Mouse (Mus musculus) hindbrain, embryonic 12.5 days (tissue): ENCODE measurements at regions not wholly inside any gene's neighbourhood (a gene's known extent, or its start where the extent isn't known, plus 50 kb on each side); places are given as distances from the start of the nearest gene placed in this dataset.

Source experiments
- ATAC-seq: fragments of 200-750 bp; cut with Nextera tagmentation; 2 replicates; pipeline ENCODE4 v1.8.0; 2017; ENCODE audit warnings: moderate TSS enrichment; ENCODE audit not compliant: low FRiP score
- H3K27ac ChIP-seq: fragments of 300-500 bp; sonication (generic); 2 replicates; pipeline ENCODE4 v1.5.1; 2016; ENCODE audit warnings: mild to moderate bottlenecking
- H3K27me3 ChIP-seq: fragments of 300-500 bp; sonication (generic); 2 replicates; pipeline ENCODE4 v1.6.1; 2016; ENCODE audit warnings: mild to moderate bottlenecking
- H3K36me3 ChIP-seq: fragments of 300-500 bp; sonication (generic); 2 replicates; pipeline ENCODE4 v1.6.1; 2016; ENCODE audit warnings: mild to moderate bottlenecking
- H3K4me1 ChIP-seq: fragments of 300-500 bp; sonication (generic); 2 replicates; pipeline ENCODE4 v1.6.1; 2016
- H3K4me2 ChIP-seq: fragments of 300-500 bp; sonication (generic); replicated peaks from 2 replicates; pipeline ENCODE4 v1.6.1; 2016; ENCODE audit warnings: mild to moderate bottlenecking
- H3K4me3 ChIP-seq: fragments of 300-500 bp; sonication (generic); 2 replicates; pipeline ENCODE4 v1.5.1; 2016; ENCODE audit warnings: mild to moderate bottlenecking
- H3K9ac ChIP-seq: fragments of 300-500 bp; sonication (generic); 2 replicates; pipeline ENCODE4 v1.6.1; 2016; ENCODE audit warnings: mild to moderate bottlenecking, moderate library complexity
- H3K9me3 ChIP-seq: fragments of 300-500 bp; sonication (generic); replicated peaks from 2 replicates; pipeline ENCODE4 v1.6.1; 2016; ENCODE audit warnings: mild to moderate bottlenecking
- WGBS: fragments of 180-500 bp; shearing (Covaris S2); methylation state at CpG from one replicate; pipeline ENCODE4 v1.1.7; 2016; 5-methylcytosine and 5-hydroxymethylcytosine counted together

DNA sequence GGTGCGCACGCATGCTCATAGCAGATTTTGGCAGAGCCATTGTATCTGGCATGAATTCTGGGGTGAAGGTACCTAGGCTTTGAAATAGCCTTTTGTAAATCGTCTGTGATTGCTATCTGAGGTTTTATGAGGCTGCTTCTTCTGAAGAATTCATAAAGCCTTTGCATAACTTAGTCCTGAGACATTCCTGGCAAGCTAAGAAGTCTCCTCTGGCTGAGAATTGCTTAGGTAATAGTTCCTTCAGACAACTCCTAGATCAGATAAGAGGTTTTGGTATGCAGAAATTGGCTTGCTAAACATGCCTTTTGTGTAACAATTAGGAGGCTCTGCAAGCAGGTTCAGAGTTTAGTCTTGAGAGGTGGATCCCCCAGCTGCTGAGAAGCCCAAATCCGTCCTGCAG is 82.7 kb downstream of the Pmp22 start:
- Histone ChIP-seq H3K9me3 (no peaks in the 10 kb centered on the region), H3K36me3 (no peaks in the 10 kb centered on the region), H3K4me1 (no peaks in the 10 kb centered on the region), H3K27ac (no peak overlapping the region), H3K4me3 (no peak overlapping the region), H3K9ac (no peak overlapping the region), H3K27me3 (no peaks in the 10 kb centered on the region), H3K4me2 (no peak overlapping the region)
- ATAC-seq: no peak
- WGBS: 81% methylated on average over 4 of the region's 4 CpGs

- H3K4me1 ChIP-seq: no peaks in the 10 kb centered on the region
- ATAC-seq: 0 out of 2 replicates have a peak, but pooled peaks have one; percentile 43
- H3K4me3 ChIP-seq: no peak overlapping the region
- H3K9me3 ChIP-seq: no peaks in the 10 kb centered on the region
- H3K27me3 ChIP-seq: peaks cover 3% of the 10 kb centered on the region; the same call in 1 of the 2 replicates
- H3K9ac ChIP-seq: no peak overlapping the region
- no peaks in the 10 kb centered on the region for H3K36me3 ChIP-seq
- no peak overlapping the region for H3K4me2 ChIP-seq
- 12% methylated on average over 6 of the region's 6 CpGs for WGBS
- no peak overlapping the region for H3K27ac ChIP-seq
Measured at GRCm38 (mm10) chr11:63213043-63213442, 84.3 kb downstream of the Pmp22 start.

DNA sequence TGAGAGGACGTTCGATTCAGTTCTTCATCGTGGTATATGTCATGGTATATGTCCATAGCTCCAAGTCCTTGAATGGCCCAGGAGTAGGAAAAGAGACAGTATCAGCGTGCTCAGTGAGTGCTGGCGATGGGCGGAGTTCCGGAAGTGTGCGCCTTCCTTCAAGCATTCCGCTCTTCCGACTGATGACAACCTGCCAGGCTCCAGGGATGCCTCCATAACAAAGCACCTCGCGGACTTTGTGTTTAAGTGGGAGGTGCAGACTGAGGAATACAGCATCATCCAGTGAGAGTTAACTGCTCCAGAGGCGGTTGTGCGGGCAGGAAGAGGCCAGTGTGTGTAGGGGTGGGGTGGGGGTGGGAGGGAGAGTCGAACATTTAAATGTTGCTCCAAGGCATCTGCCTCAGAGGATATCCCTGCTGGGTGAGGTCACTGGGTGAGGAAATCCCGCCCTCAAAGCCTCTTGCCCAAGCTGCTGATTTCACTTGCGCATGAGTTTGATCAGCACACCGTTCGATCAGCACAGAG is 85.2 kb downstream of the Pmp22 start:
- no peaks in the 10 kb centered on the region for H3K36me3 ChIP-seq
- no peak overlapping the region for H3K4me3 ChIP-seq
- H3K27ac ChIP-seq: no peak overlapping the region
- ATAC-seq: no peak
- H3K27me3 ChIP-seq: peaks cover 3% of the 10 kb centered on the region; the same call in 1 of the 2 replicates
- H3K9ac ChIP-seq: no peak overlapping the region
- WGBS: 54% methylated on average over 19 of the region's 19 CpGs
- H3K9me3 ChIP-seq: no peaks in the 10 kb centered on the region
- peak overlapping the region; percentile 20; the same call in 1 of the 2 replicates for H3K4me2 ChIP-seq
- H3K4me1 ChIP-seq: no peaks in the 10 kb centered on the region

DNA sequence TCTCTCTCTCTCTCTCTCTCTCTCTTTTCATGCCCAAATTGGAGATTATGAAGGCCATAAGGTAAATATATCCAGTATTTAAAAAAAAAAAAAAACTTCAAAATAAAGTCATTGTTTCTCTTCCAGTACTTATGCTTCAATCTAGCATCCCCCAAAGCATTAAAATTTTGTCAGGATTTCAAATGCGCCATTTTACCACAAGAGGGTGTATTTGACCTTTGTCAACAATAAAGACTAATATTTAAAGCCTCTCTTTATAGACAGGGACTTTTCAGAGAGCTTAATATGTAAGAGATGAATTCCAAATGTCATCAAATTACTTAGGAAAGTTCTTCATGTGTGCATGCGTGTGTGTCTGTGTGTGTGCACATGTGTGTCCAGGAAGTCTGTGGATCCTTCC is 87.2 kb downstream of the Pmp22 start:
- ATAC-seq: no peak
- Histone ChIP-seq H3K27ac (no peak overlapping the region), H3K36me3 (no peaks in the 10 kb centered on the region), H3K4me1 (no peaks in the 10 kb centered on the region), H3K27me3 (peaks cover 3% of the 10 kb centered on the region; the same call in 1 of the 2 replicates), H3K9ac (no peak overlapping the region), H3K9me3 (no peaks in the 10 kb centered on the region), H3K4me2 (no peak overlapping the region), H3K4me3 (no peak overlapping the region)
- WGBS: 86% methylated on average over 2 of the region's 2 CpGs

- Histone ChIP-seq H3K27ac (no peak overlapping the region), H3K4me3 (no peak overlapping the region), H3K27me3 (peaks cover 3% of the 10 kb centered on the region; the same call in 1 of the 2 replicates), H3K9ac (no peak overlapping the region), H3K4me2 (no peak overlapping the region), H3K4me1 (no peaks in the 10 kb centered on the region), H3K36me3 (no peaks in the 10 kb centered on the region), H3K9me3 (no peaks in the 10 kb centered on the region)
- no peak for ATAC-seq
- 59% methylated on average over 3 of the region's 3 CpGs for WGBS
Measured at GRCm38 (mm10) chr11:63217049-63217448, 88.3 kb downstream of the Pmp22 start.

DNA sequence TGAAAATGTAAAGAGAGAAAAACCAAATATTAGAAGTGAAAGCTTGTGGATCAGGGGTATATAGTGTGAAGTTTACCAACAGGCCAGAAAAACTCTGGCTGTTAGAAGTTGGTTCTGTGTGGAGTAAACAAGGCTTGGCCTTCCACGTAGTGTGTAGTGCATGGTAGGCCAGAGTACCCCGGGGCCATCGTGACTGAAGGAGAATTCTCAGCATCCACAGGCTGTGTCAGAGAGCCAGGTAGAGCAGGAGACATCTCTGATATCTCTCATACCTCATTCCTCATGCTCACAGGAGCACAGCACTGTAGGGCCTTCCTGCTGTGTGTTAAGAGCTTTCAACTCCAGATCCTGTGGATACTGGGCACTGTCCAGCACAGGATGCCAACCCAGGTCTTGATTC is 97.7 kb downstream of the Pmp22 start:
- H3K27ac ChIP-seq: no peak overlapping the region
- 95% methylated on average over 3 of the region's 3 CpGs for WGBS
- ATAC-seq: no peak
- H3K27me3 ChIP-seq: no peaks in the 10 kb centered on the region; the same call in 1 of the 2 replicates
- H3K4me1 ChIP-seq: no peaks in the 10 kb centered on the region
- H3K36me3 ChIP-seq: no peaks in the 10 kb centered on the region
- H3K9me3 ChIP-seq: no peaks in the 10 kb centered on the region
- no peak overlapping the region for H3K4me2 ChIP-seq
- no peak overlapping the region for H3K4me3 ChIP-seq
- no peak overlapping the region for H3K9ac ChIP-seq

DNA sequence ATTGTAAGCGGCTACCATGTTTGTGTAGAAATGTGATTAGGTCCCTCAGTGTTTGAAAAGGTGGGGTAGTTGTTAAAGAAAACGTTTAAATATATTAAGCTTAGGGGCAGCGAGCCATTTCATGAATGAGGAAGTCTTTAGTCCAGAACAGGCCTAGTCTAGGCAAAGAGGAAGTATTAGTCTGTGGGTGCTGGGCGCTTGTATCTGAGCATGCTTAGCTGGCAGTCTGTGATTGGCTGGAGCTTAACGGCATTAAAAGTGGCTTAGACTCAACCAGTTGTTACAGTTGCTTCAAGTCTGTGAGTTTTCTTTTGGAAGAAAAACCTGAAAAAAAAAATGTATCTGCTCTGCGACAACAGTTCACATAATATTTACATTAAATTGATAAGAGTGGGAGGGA is 102.0 kb downstream of the Pmp22 start:
- H3K9me3 ChIP-seq: no peaks in the 10 kb centered on the region
- no peak overlapping the region for H3K4me2 ChIP-seq
- no peak overlapping the region for H3K27ac ChIP-seq
- no peaks in the 10 kb centered on the region for H3K27me3 ChIP-seq
- no peaks in the 10 kb centered on the region for H3K4me1 ChIP-seq
- ATAC-seq: no peak
- no peaks in the 10 kb centered on the region for H3K36me3 ChIP-seq
- WGBS: 89% methylated on average over 6 of the region's 6 CpGs
- no peak overlapping the region for H3K9ac ChIP-seq
- no peak overlapping the region for H3K4me3 ChIP-seq

GRCm38 (mm10) chr11:63233172-63233966 is 104.6 kb downstream of the Pmp22 start:
- Histone ChIP-seq H3K9ac (no peak overlapping the region), H3K4me3 (no peak overlapping the region), H3K4me2 (no peak overlapping the region), H3K4me1 (no peaks in the 10 kb centered on the region), H3K9me3 (no peaks in the 10 kb centered on the region), H3K27me3 (no peaks in the 10 kb centered on the region), H3K27ac (no peak overlapping the region), H3K36me3 (no peaks in the 10 kb centered on the region)
- ATAC-seq: no peak
- 80% methylated on average over 13 of the region's 13 CpGs for WGBS

DNA sequence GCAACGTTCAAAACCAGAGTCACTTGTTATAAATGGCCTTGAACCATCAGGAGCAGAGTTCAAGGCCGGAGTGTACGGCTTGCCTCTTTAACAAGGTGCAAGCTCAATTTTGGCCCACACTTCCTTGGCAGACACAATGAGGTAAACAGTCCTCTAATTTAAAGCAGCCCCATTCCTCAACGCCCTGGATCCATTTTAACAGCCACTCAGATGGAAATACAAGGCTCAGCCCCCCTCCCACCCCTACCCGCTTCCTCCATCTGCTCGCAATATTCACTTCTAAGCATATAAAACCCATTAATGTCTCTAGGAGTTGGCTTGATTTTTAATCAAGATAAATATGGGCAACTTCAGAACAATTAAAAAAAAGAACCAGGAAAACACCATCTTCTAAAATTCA is 105.7 kb downstream of the Pmp22 start:
- Histone ChIP-seq H3K9ac (no peak overlapping the region), H3K4me3 (no peak overlapping the region), H3K9me3 (no peaks in the 10 kb centered on the region), H3K27me3 (no peaks in the 10 kb centered on the region), H3K4me2 (no peak overlapping the region), H3K27ac (no peak overlapping the region), H3K36me3 (no peaks in the 10 kb centered on the region), H3K4me1 (no peaks in the 10 kb centered on the region)
- ATAC-seq: no peak
- WGBS: 76% methylated on average over 6 of the region's 6 CpGs

DNA sequence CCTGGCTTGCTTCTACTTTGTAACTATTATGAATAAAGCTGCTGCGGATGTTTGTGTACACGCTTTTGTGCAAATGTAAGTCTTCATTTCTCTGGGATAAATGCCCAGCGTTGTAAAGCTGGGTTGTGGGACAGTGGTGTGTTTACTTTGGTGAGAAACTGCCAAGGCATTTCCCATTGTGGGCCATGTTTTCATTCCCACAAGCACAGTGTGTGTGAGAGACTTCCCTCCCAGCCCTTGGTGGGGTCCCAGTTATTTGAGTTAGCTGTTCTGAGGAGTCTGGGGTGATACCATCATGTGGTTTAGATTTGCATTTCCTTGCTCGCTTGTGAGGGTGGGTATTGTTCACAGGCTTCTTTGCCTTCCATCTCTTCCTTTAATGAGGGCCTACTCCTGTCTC is 109.9 kb downstream of the Pmp22 start:
- Histone ChIP-seq H3K27ac (no peak overlapping the region), H3K4me2 (no peak overlapping the region), H3K9ac (no peak overlapping the region), H3K4me1 (no peaks in the 10 kb centered on the region), H3K27me3 (no peaks in the 10 kb centered on the region; the same call in 1 of the 2 replicates), H3K4me3 (no peak overlapping the region), H3K9me3 (0 out of 2 replicates have a peak, but pooled peaks cover 3% of the 10 kb centered on the region), H3K36me3 (no peaks in the 10 kb centered on the region)
- ATAC-seq: no peak
- WGBS: 77% methylated on average over 4 of the region's 4 CpGs

GRCm38 (mm10) chr11:63243906-63244416 is 115.2 kb downstream of the Pmp22 start:
- no peak overlapping the region for H3K27ac ChIP-seq
- 0 out of 2 replicates have a peak, but pooled peaks cover 3% of the 10 kb centered on the region for H3K9me3 ChIP-seq
- ATAC-seq: no peak
- H3K36me3 ChIP-seq: no peaks in the 10 kb centered on the region
- WGBS: 75% methylated on average over 9 of the region's 9 CpGs
- no peaks in the 10 kb centered on the region; the same call in 1 of the 2 replicates for H3K27me3 ChIP-seq
- H3K9ac ChIP-seq: no peak overlapping the region
- peaks cover 7% of the 10 kb centered on the region for H3K4me1 ChIP-seq
- H3K4me2 ChIP-seq: no peak overlapping the region
- H3K4me3 ChIP-seq: no peak overlapping the region

DNA sequence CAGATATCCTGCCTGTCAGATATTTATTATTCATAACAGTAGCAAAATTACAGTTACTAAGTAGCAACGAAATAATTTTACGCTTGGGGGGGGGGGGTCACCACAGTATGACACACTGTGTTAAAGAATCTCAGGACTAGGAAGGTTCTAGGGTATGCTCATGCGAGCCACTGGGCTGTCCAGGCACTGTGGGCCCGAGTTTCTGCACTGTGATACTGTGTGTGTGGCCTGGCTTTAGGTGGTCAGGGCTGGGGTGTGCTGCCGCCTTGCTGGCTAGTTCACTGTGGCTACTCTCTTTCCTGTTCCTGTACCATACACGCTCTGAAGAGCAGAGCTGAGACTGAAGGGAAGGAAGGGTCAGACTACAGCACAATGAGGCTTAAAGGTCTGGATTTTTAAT is 116.3 kb downstream of the Pmp22 start:
- 79% methylated on average over 6 of the region's 6 CpGs for WGBS
- Histone ChIP-seq H3K9ac (no peak overlapping the region), H3K36me3 (no peaks in the 10 kb centered on the region), H3K4me2 (no peak overlapping the region), H3K4me1 (peaks cover 12% of the 10 kb centered on the region), H3K27me3 (no peaks in the 10 kb centered on the region; the same call in 1 of the 2 replicates), H3K4me3 (no peak overlapping the region), H3K27ac (no peak overlapping the region), H3K9me3 (0 out of 2 replicates have a peak, but pooled peaks cover 3% of the 10 kb centered on the region)
- ATAC-seq: no peak
